Mouse (Mus musculus) hindbrain, embryonic 16.5 days (tissue): ENCODE data around the gene Atp6v0e2. TPM values are rescaled to one million over a fixed set of nuclear protein-coding genes. Genes with fewer than 3 reads are reported as not detected.

Experiments used
- ATAC-seq: fragments of 200-750 bp; cut with Nextera tagmentation; 2 replicates; pipeline ENCODE4 v1.8.0; 2017; ENCODE audit warnings: moderate TSS enrichment, moderate library complexity
- H3K27ac ChIP-seq: fragments of 300-500 bp; sonication (generic); 2 replicates; pipeline ENCODE4 v1.5.1; 2014; ENCODE audit warnings: low read depth, mild to moderate bottlenecking, control low read depth, low read length, moderate library complexity
- H3K27me3 ChIP-seq: fragments of 300-500 bp; sonication (generic); replicated peaks from 2 replicates; pipeline ENCODE4 v1.6.1; 2014; ENCODE audit warnings: low read length; ENCODE audit not compliant: control insufficient read depth, insufficient read depth
- H3K36me3 ChIP-seq: fragments of 300-500 bp; sonication (generic); 2 replicates; pipeline ENCODE4 v1.6.1; 2014; ENCODE audit warnings: mild to moderate bottlenecking, low read length, moderate library complexity, mixed read lengths; ENCODE audit not compliant: control insufficient read depth, insufficient read depth
- H3K4me1 ChIP-seq: fragments of 300-500 bp; sonication (generic); 2 replicates; pipeline ENCODE4 v1.6.1; 2014; ENCODE audit warnings: low read depth, low read length; ENCODE audit not compliant: control insufficient read depth, insufficient read depth
- H3K4me2 ChIP-seq: fragments of 300-500 bp; sonication (generic); 2 replicates; pipeline ENCODE4 v1.6.1; 2014; ENCODE audit warnings: mild to moderate bottlenecking, low read length, control low read depth, moderate library complexity
- H3K4me3 ChIP-seq: fragments of 300-500 bp; sonication (generic); 2 replicates; pipeline ENCODE4 v1.5.1; 2014; ENCODE audit warnings: mild to moderate bottlenecking, low read length, control low read depth, moderate library complexity
- H3K9ac ChIP-seq: fragments of 300-500 bp; sonication (generic); 2 replicates; pipeline ENCODE4 v1.6.1; 2014; ENCODE audit warnings: low read depth, mild to moderate bottlenecking, control low read depth, low read length, moderate library complexity
- H3K9me3 ChIP-seq: fragments of 300-500 bp; sonication (generic); 2 replicates; pipeline ENCODE4 v1.6.1; 2014; ENCODE audit warnings: mild to moderate bottlenecking, low read length, moderate library complexity; ENCODE audit not compliant: control insufficient read depth
- WGBS: fragments of 180-500 bp; shearing (Covaris S2); extraction: QIAGEN DNeasy Blood & Tissue Kit; methylation state at CpG from one replicate; pipeline ENCODE4 v1.1.7; 2014; 5-methylcytosine and 5-hydroxymethylcytosine counted together
- polyA plus RNA-seq: library from polyadenylated mRNA; unstranded; fragments of >200 nt; fragmentation: Nextera tagmentation; extraction: Ambion mirVana; gene quantifications from 2 replicates; pipeline ENCODE4 v1.2.1, GENCODE M21; 2015

Gene Atp6v0e2
- polyA plus RNA-seq, 1 experiment from 2014 or later, result 389 TPM

DNA sequence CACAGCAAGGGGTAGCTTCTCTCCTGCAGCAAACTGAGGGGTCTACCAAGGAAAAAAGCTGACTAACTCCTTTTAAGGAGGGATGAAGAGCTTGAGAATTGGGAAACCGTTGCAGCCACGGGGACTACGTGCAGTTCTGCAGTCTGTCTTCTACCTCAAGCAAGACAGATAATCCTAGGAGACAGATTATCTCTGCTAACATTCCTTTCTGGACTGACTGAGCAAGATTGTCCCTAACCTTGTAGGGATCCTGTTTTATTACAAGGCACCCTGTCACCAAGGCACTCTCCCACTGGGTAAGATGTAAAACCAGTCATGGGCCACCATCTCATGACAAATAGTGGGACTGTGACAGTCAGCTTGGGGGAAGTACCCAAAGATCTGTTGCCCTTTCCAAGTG lies 43.8 kb downstream of the Atp6v0e2 start:
- H3K4me2 ChIP-seq, result no peak overlapping the region
- no peaks in the 10 kb centered on the region for H3K27me3 ChIP-seq
- H3K27ac ChIP-seq, result no peak overlapping the region
- H3K9ac ChIP-seq, result no peak overlapping the region
- no peaks in the 10 kb centered on the region for H3K9me3 ChIP-seq
- H3K4me1 ChIP-seq, result no peaks in the 10 kb centered on the region
- no peaks in the 10 kb centered on the region for H3K36me3 ChIP-seq
- ATAC-seq, result no peak
- 19% methylated on average over 3 of the region's 3 CpGs for WGBS
- no peak overlapping the region for H3K4me3 ChIP-seq

- Histone ChIP-seq H3K9ac (no peak overlapping the region), H3K36me3 (no peaks in the 10 kb centered on the region), H3K4me1 (no peaks in the 10 kb centered on the region), H3K4me3 (no peak overlapping the region), H3K27me3 (no peaks in the 10 kb centered on the region), H3K4me2 (no peak overlapping the region), H3K27ac (no peak overlapping the region), H3K9me3 (no peaks in the 10 kb centered on the region)
- ATAC-seq, result no peak; the same call in 1 of the 2 replicates
- WGBS, result 75% methylated on average over 3 of the region's 3 CpGs
Measured at GRCm38 (mm10) chr6:48582037-48582436, 44.6 kb downstream of the Atp6v0e2 start.

- Histone ChIP-seq H3K9ac (no peak within 1 kb of the TSS; the same call in 1 of the 2 replicates), H3K9me3 (no peaks in the 10 kb centered on the region), H3K27me3 (no peaks in the 10 kb centered on the region), H3K27ac (no peak within 1 kb of the TSS), H3K36me3 (no peaks in the 10 kb centered on the region), H3K4me3 (no peak within 1 kb of the TSS), H3K4me1 (peaks cover 5% of the 10 kb centered on the region), H3K4me2 (no peak within 1 kb of the TSS)
- 55% methylated on average over 6 of the region's 6 CpGs for WGBS
- ATAC-seq, result no peak
Measured at GRCm38 (mm10) chr6:48589194-48589750, 51.9 kb downstream of the Atp6v0e2 start, which contains the start of gene Gm45021. Gene Gm45021 (plus strand): TSS chr6:48589610.

Other genes starting within 250 kb of the Atp6v0e2 start
- 26.2 and 27.6 TPM in 2 replicates for gene Krba1, start 142.0 kb upstream of the Atp6v0e2 start, polyA plus RNA-seq
- 26.3 and 27.8 TPM in 2 replicates for gene Zfp467, start 91.8 kb upstream of the Atp6v0e2 start, polyA plus RNA-seq
- gene Sspo, start 89.4 kb upstream of the Atp6v0e2 start, polyA plus RNA-seq, result 0.22 and 0.29 TPM in 2 replicates
- 20.7 and 29.5 TPM in 2 replicates for gene Lrrc61, start 17.2 kb downstream of the Atp6v0e2 start, polyA plus RNA-seq
- gene Rarres2, start 35.2 kb downstream of the Atp6v0e2 start, polyA plus RNA-seq, result 7.8 and 8.2 TPM in 2 replicates
- gene Gm45021, start 52.0 kb downstream of the Atp6v0e2 start, polyA plus RNA-seq, result not detected in 2 replicates
- 41.9 and 45.6 TPM in 2 replicates for gene Repin1, start 56.3 kb downstream of the Atp6v0e2 start, polyA plus RNA-seq
- gene Gm44965, start 56.3 kb downstream of the Atp6v0e2 start, polyA plus RNA-seq, result 0.87 TPM in 1 of 2 replicates, not detected in the other
- 11.4 and 13.8 TPM in 2 replicates for gene Zfp775, start 64.4 kb downstream of the Atp6v0e2 start, polyA plus RNA-seq
- gene AI854703, start 89.1 kb downstream of the Atp6v0e2 start, polyA plus RNA-seq, result 31.7 and 34.3 TPM in 2 replicates
- 0.59 and 0.71 TPM in 2 replicates for gene Gimap8, start 109.6 kb downstream of the Atp6v0e2 start, polyA plus RNA-seq
- gene Gimap9, start 138.5 kb downstream of the Atp6v0e2 start, polyA plus RNA-seq, result 1.8 and 2.3 TPM in 2 replicates
- 1.3 and 2.3 TPM in 2 replicates for gene Gimap4, start 146.9 kb downstream of the Atp6v0e2 start, polyA plus RNA-seq
- gene Gimap6, start 170.6 kb downstream of the Atp6v0e2 start, polyA plus RNA-seq, result 7.5 and 8.1 TPM in 2 replicates
- 1.0 and 1.4 TPM in 2 replicates for gene Gm28053, start 181.0 kb downstream of the Atp6v0e2 start, polyA plus RNA-seq
- gene Gimap7, start 181.0 kb downstream of the Atp6v0e2 start, polyA plus RNA-seq, result not detected in 2 replicates
- 4.8 and 5.7 TPM in 2 replicates for gene Gimap1, start 201.4 kb downstream of the Atp6v0e2 start, polyA plus RNA-seq
- gene Gimap5, start 208.6 kb downstream of the Atp6v0e2 start, polyA plus RNA-seq, result 1.5 and 1.8 TPM in 2 replicates
- not detected in 2 replicates for gene Gimap3, start 233.2 kb downstream of the Atp6v0e2 start, polyA plus RNA-seq